Mouse (Mus musculus) cerebellum, adult 2 months (tissue): ENCODE measurements around the gene Arrdc1. TPM values are rescaled to one million over a fixed set of nuclear protein-coding genes. Genes with fewer than 3 reads are reported as not detected.

Experiments used
- DNase-seq, 2 experiments: peaks; one replicate each; pipeline ENCODE4 v3.0.0; 2021
- H3K27ac ChIP-seq: fragments of 200-500 bp; 2 replicates; pipeline ENCODE4 v1.5.1; 2012; ENCODE audit warnings: low read length, control low read depth, inconsistent platforms; ENCODE audit not compliant: insufficient read depth
- H3K27me3 ChIP-seq: fragments of 200-500 bp; 2 replicates; pipeline ENCODE4 v1.6.1; 2012; ENCODE audit warnings: inconsistent platforms, mild to moderate bottlenecking, low read length, moderate library complexity; ENCODE audit not compliant: control insufficient read depth, insufficient read depth
- H3K4me1 ChIP-seq: fragments of 200-500 bp; 2 replicates; pipeline ENCODE4 v1.6.1; 2011; ENCODE audit warnings: low read length; ENCODE audit not compliant: control insufficient read depth, insufficient read depth
- H3K4me3 ChIP-seq: fragments of 200-500 bp; replicated peaks from 2 replicates; pipeline ENCODE3; 2011; ENCODE audit warnings: mild to moderate bottlenecking, low read depth, low read length, control low read depth; ENCODE audit not compliant: insufficient read depth
- CTCF ChIP-seq: fragments of 200-500 bp; IDR thresholded peaks from 2 replicates; pipeline ENCODE4 v1.5.1; 2011; ENCODE audit warnings: low read depth, mild to moderate bottlenecking, control low read depth, low read length, moderate library complexity, borderline replicate concordance; ENCODE audit not compliant: insufficient read depth
- POLR2A ChIP-seq: fragments of 200-500 bp; IDR thresholded peaks from 2 replicates; pipeline ENCODE4 v1.6.1; 2011; ENCODE audit warnings: low read length, control low read depth, borderline replicate concordance; ENCODE audit not compliant: insufficient read depth
- WGBS: fragments of 180-500 bp; shearing (Covaris S2); methylation state at CpG from one replicate; pipeline ENCODE4 v1.1.7; 2018; 5-methylcytosine and 5-hydroxymethylcytosine counted together
- polyA plus RNA-seq: library from polyadenylated mRNA; depleted of rRNA; stranded (reverse); fragments of >200 nt; gene quantifications from 2 replicates; pipeline ENCODE4 v1.2.3, GENCODE M21; 2012; rRNA removed

Gene Arrdc1
- polyA plus RNA-seq, 1 experiment, result 46.7 TPM

GRCm38 (mm10) chr2:24880686-24881085, 54.4 kb downstream of the Arrdc1 start:
- DNase-seq, result peak in 1 of 2 experiments; percentile 55
- Histone ChIP-seq H3K27me3 (no peaks in the 10 kb centered on the region), H3K27ac (no peak overlapping the region), H3K4me3 (no peak overlapping the region), H3K4me1 (peaks cover 2% of the 10 kb centered on the region; the same call in 1 of the 2 replicates)
- TF ChIP-seq CTCF (no peak), POLR2A (no peak)
- WGBS, result 41% methylated on average over 2 of the region's 2 CpGs

Other genes with a start within 250 kb of the Arrdc1 start
- gene Cacna1b, start 172.1 kb downstream of the Arrdc1 start, polyA plus RNA-seq, result 32.9 and 35.5 TPM in 2 replicates
- 63.9 and 68.9 TPM in 2 replicates for gene Ehmt1, start 15.6 kb downstream of the Arrdc1 start, polyA plus RNA-seq
- 18.2 and 19.5 TPM in 2 replicates for gene Zmynd19, start 14.5 kb upstream of the Arrdc1 start, polyA plus RNA-seq
- 34.3 and 39.7 TPM in 2 replicates for gene Dph7, start 27.1 kb upstream of the Arrdc1 start, polyA plus RNA-seq
- gene Mrpl41, start 39.8 kb upstream of the Arrdc1 start, polyA plus RNA-seq, result 137 and 140 TPM in 2 replicates
- 16.0 and 17.8 TPM in 2 replicates for gene Pnpla7, start 40.8 kb upstream of the Arrdc1 start, polyA plus RNA-seq
- 203 and 244 TPM in 2 replicates for gene Nsmf, start 119.1 kb upstream of the Arrdc1 start, polyA plus RNA-seq
- gene Entpd8, start 145.1 kb upstream of the Arrdc1 start, polyA plus RNA-seq, result not detected in 2 replicates
- gene Noxa1, start 159.9 kb upstream of the Arrdc1 start, polyA plus RNA-seq, result not detected in 2 replicates
- gene Nrarp, start 245.5 kb upstream of the Arrdc1 start, polyA plus RNA-seq, result 7.7 and 9.4 TPM in 2 replicates